ENCODE assay signal across 10 mouse cellular contexts in the genomic region with DNA sequence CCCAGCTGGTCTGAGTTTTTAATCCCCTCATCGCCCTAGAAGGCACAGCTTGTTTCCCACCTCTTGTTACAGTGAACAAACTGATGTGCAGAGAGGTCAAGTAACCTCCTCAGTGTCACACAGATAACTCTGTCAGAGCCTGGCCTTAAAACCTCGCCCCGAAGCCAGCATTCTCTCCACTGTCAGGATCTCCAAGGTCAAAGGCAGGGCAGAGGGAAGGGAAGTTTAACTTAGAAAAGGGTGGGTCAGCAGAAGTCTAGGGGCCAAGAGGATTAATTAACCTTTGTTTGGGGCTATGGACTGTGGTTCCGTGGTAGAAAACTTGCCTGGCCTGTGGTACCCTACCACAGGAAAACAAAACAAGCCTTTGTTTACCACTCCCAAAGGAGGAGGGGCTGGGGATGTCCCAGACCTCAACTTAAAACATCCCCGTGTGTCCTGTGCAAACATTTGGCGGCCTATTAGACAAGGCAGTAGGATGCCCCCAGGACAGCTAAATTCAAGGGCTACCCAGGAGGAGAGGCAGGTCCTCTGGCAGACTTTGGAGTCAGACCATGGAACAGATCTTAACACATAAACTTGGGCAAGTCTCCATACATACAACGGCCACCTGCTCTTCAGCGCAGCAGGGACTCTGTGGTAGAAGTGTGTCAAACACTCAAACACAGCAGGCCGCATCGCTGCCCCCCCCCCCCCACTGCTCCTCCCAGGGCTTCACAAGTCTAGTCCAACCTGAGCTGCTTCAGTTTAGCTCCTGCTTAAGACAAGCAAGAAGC. TPM values are rescaled to one million over a fixed set of nuclear protein-coding genes. Genes with fewer than 3 reads are reported as not detected.
A peak's percentile ranks its signal among the peaks of the same experiment; 100 is the strongest.
DNase-seq lines count a peak whose midpoint lies in the region; ATAC-seq and TF ChIP-seq lines count a peak whose summit lies in the region.
"Had no signal": no experiment of that assay in that cellular context is flagged by ENCODE, and none has a peak within 500 bp of the region (broad histone marks: within the 10 kb centered on the region; RNA-seq: fewer than 3 reads in every experiment).

No protein-coding gene starts in this region.

- H3K9ac ChIP-seq in midbrain, embryonic 16.5 days (ENCODE audit: low read depth, low read length) = no peak overlapping the region
- no peak overlapping the region for H3K9ac ChIP-seq in kidney, postnatal 0 days (ENCODE audit: low read depth, low read length)
- H3K9ac ChIP-seq: limb, embryonic 15.5 days; neural tube, embryonic 13.5 days had no signal

- no peak for ATAC-seq in midbrain, embryonic 16.5 days
- ATAC-seq in kidney, postnatal 0 days (replicated peaks; ENCODE audit: low FRiP score, low read depth) = no peak

- no peak for TF ChIP-seq CTCF in gastrocnemius, adult 2 months (IDR thresholded peaks at IDR 0.05)
- no peak for TF ChIP-seq CTCF in kidney, postnatal 0 days (IDR thresholded peaks at IDR 0.05; ENCODE audit: low read depth)

- H3K27ac ChIP-seq in gastrocnemius, adult 2 months = peak overlapping the region; percentile 94
- 0 out of 2 replicates have a peak overlapping the region, but pooled peaks have one; percentile 33 for H3K27ac ChIP-seq in midbrain, embryonic 10.5 days (replicated peaks)
- no peak overlapping the region for H3K27ac ChIP-seq in midbrain, embryonic 16.5 days (ENCODE audit: low read length)
- H3K27ac ChIP-seq in kidney, postnatal 0 days = 0 out of 2 replicates have a peak overlapping the region, but pooled peaks have one; percentile 13
- H3K27ac ChIP-seq: limb, embryonic 15.5 days; neural tube, embryonic 13.5 days had no signal

- intact Hi-C loops in gastrocnemius, adult 2 months (cut with DNase I) = loop anchor here (5.0 kb wide), 1 partner anchor 43 kb away; no protein-coding TSS in a partner anchor

- DNase-seq in gastrocnemius, adult 2 months = peak; percentile 33
- no peak for DNase-seq in gastrocnemius, postnatal 10 days
- no peak for DNase-seq in midbrain, embryonic 10.5 days (ENCODE audit: low spot score)
- no peak for DNase-seq in kidney, postnatal 0 days (ENCODE audit: low spot score)
- DNase-seq in thymus, postnatal 14 days = peak; percentile 70
- DNase-seq in ovary, postnatal 36 days (ENCODE audit: low spot score) = no peak
- no peak for DNase-seq in right cerebral cortex, postnatal 14 days

- H3K4me3 ChIP-seq in gastrocnemius, adult 2 months = peak overlapping the region; percentile 96
- no peak overlapping the region for H3K4me3 ChIP-seq in midbrain, embryonic 10.5 days
- H3K4me3 ChIP-seq in midbrain, embryonic 16.5 days (ENCODE audit: low read depth, low read length) = no peak overlapping the region
- no peak overlapping the region for H3K4me3 ChIP-seq in kidney, postnatal 0 days (replicated peaks; ENCODE audit: low read depth, low read length)
- H3K4me3 ChIP-seq: limb, embryonic 15.5 days; neural tube, embryonic 13.5 days had no signal

- peaks cover 15% of the 10 kb centered on the region for H3K36me3 ChIP-seq in midbrain, embryonic 10.5 days
- no peaks in the 10 kb centered on the region for H3K36me3 ChIP-seq in midbrain, embryonic 16.5 days (ENCODE audit: control insufficient read depth, insufficient read depth, low read length)
- peaks cover 11% of the 10 kb centered on the region; the same call in 1 of the 2 replicates for H3K36me3 ChIP-seq in kidney, postnatal 0 days (ENCODE audit: insufficient read depth, low read length)
- H3K36me3 ChIP-seq: neural tube, embryonic 13.5 days had no signal

- 53% methylated on average over 10 of the region's 10 CpGs for WGBS in midbrain, embryonic 10.5 days
- WGBS in midbrain, embryonic 16.5 days = 48% methylated on average over 10 of the region's 10 CpGs
- 48% methylated on average over 10 of the region's 10 CpGs for WGBS in kidney, postnatal 0 days

- H3K4me1 ChIP-seq in midbrain, embryonic 10.5 days = peaks cover 70% of the 10 kb centered on the region
- peaks cover 10% of the 10 kb centered on the region for H3K4me1 ChIP-seq in midbrain, embryonic 16.5 days (ENCODE audit: control insufficient read depth, insufficient read depth, low read length)
- H3K4me1 ChIP-seq in kidney, postnatal 0 days (replicated peaks; ENCODE audit: insufficient read depth, low read length) = peaks cover 25% of the 10 kb centered on the region

- no peak overlapping the region for H3K4me2 ChIP-seq in midbrain, embryonic 16.5 days (ENCODE audit: low read length)
- H3K4me2 ChIP-seq in kidney, postnatal 0 days (ENCODE audit: low read length) = no peak overlapping the region
- H3K4me2 ChIP-seq: limb, embryonic 15.5 days; neural tube, embryonic 13.5 days had no signal

- H3K9me3 ChIP-seq in midbrain, embryonic 10.5 days (replicated peaks) = no peaks in the 10 kb centered on the region
- H3K9me3 ChIP-seq in midbrain, embryonic 16.5 days (replicated peaks; ENCODE audit: control insufficient read depth, low read length, poor library complexity, severe bottlenecking) = no peaks in the 10 kb centered on the region
- H3K9me3 ChIP-seq in kidney, postnatal 0 days (replicated peaks; ENCODE audit: low read length) = no peaks in the 10 kb centered on the region
- H3K9me3 ChIP-seq: limb, embryonic 15.5 days; neural tube, embryonic 13.5 days had no signal

- H3K27me3 ChIP-seq in midbrain, embryonic 10.5 days (ENCODE audit: low read depth, poor library complexity, severe bottlenecking) = peaks cover 14% of the 10 kb centered on the region; the same call in 1 of the 2 replicates
- no peaks in the 10 kb centered on the region for H3K27me3 ChIP-seq in midbrain, embryonic 16.5 days (ENCODE audit: control insufficient read depth, insufficient read depth, low read depth, low read length)
- H3K27me3 ChIP-seq in kidney, postnatal 0 days (ENCODE audit: insufficient read depth, low read length) = no peaks in the 10 kb centered on the region
- H3K27me3 ChIP-seq: limb, embryonic 15.5 days; neural tube, embryonic 13.5 days had no signal

RNA-seq across cellular contexts. Expression of a gene that starts 2.5 kb away (rescaled TPM):
- 10 to 100 TPM in 1 of 2 experiments, 1 to 10 TPM in 1; 9.8 to 12.6 TPM for total RNA-seq in gastrocnemius, adult 2 months (2021)
- 10 to 100 TPM; 14.9 to 15.5 TPM for total RNA-seq in gastrocnemius, postnatal 10 days (2021)
- 16.4 and 17.4 TPM in 2 replicates for polyA plus RNA-seq in midbrain, embryonic 10.5 days (2016; fragmentation: Nextera tagmentation; extraction: Ambion mirVana)
- 7.7 and 8.1 TPM in 2 replicates for polyA plus RNA-seq in midbrain, embryonic 16.5 days (2015; fragmentation: Nextera tagmentation; extraction: Ambion mirVana)
- polyA plus RNA-seq in kidney, postnatal 0 days (2015; fragmentation: Nextera tagmentation; extraction: Ambion mirVana) = 38.4 and 38.9 TPM in 2 replicates

RNA-seq across cellular contexts. Expression of a gene that starts 44.9 kb away (rescaled TPM):
- 10 to 100 TPM; 10.3 to 18.0 TPM for total RNA-seq in gastrocnemius, adult 2 months (2021)
- total RNA-seq in gastrocnemius, postnatal 10 days (2021) = 10 to 100 TPM; 11.9 to 14.3 TPM
- 72.6 and 85.2 TPM in 2 replicates for polyA plus RNA-seq in midbrain, embryonic 10.5 days (2016; fragmentation: Nextera tagmentation; extraction: Ambion mirVana)
- polyA plus RNA-seq in midbrain, embryonic 16.5 days (2015; fragmentation: Nextera tagmentation; extraction: Ambion mirVana) = 98.2 and 100 TPM in 2 replicates
- 73.1 and 77.2 TPM in 2 replicates for polyA plus RNA-seq in kidney, postnatal 0 days (2015; fragmentation: Nextera tagmentation; extraction: Ambion mirVana)

RNA-seq across cellular contexts. Expression of a gene that starts 45.2 kb away (rescaled TPM):
- total RNA-seq in gastrocnemius, adult 2 months (2021) = under 1 TPM in 1 of 2 experiments, not detected in 1; 0.03 TPM
- total RNA-seq in gastrocnemius, postnatal 10 days (2021) = under 1 TPM; 0.16 to 0.23 TPM
- polyA plus RNA-seq in midbrain, embryonic 10.5 days (2016; fragmentation: Nextera tagmentation; extraction: Ambion mirVana) = 5.3 and 7.5 TPM in 2 replicates
- polyA plus RNA-seq in midbrain, embryonic 16.5 days (2015; fragmentation: Nextera tagmentation; extraction: Ambion mirVana) = 11.8 and 11.9 TPM in 2 replicates
- 0.14 and 0.24 TPM in 2 replicates for polyA plus RNA-seq in kidney, postnatal 0 days (2015; fragmentation: Nextera tagmentation; extraction: Ambion mirVana)

RNA-seq across cellular contexts. Expression of a gene that starts 46.4 kb away (rescaled TPM):
- total RNA-seq in gastrocnemius, adult 2 months (2021) = 10 to 100 TPM in 1 of 2 experiments, 1 to 10 TPM in 1; 6.9 to 14.2 TPM
- 10 to 100 TPM; 20.0 to 23.4 TPM for total RNA-seq in gastrocnemius, postnatal 10 days (2021)
- 25.4 and 33.3 TPM in 2 replicates for polyA plus RNA-seq in midbrain, embryonic 10.5 days (2016; fragmentation: Nextera tagmentation; extraction: Ambion mirVana)
- polyA plus RNA-seq in midbrain, embryonic 16.5 days (2015; fragmentation: Nextera tagmentation; extraction: Ambion mirVana) = 21.5 and 22.2 TPM in 2 replicates
- 14.6 and 16.6 TPM in 2 replicates for polyA plus RNA-seq in kidney, postnatal 0 days (2015; fragmentation: Nextera tagmentation; extraction: Ambion mirVana)

RNA-seq across cellular contexts. Expression of a gene that starts 46.7 kb away (rescaled TPM):
- 1 to 10 TPM; 4.7 to 5.0 TPM for total RNA-seq in gastrocnemius, adult 2 months (2021)
- total RNA-seq in gastrocnemius, postnatal 10 days (2021) = 1 to 10 TPM; 7.1 to 8.5 TPM
- 15.6 and 20.4 TPM in 2 replicates for polyA plus RNA-seq in midbrain, embryonic 10.5 days (2016; fragmentation: Nextera tagmentation; extraction: Ambion mirVana)
- 36.5 and 36.9 TPM in 2 replicates for polyA plus RNA-seq in midbrain, embryonic 16.5 days (2015; fragmentation: Nextera tagmentation; extraction: Ambion mirVana)
- polyA plus RNA-seq in kidney, postnatal 0 days (2015; fragmentation: Nextera tagmentation; extraction: Ambion mirVana) = 4.2 and 5.0 TPM in 2 replicates

Comparison
In these comparisons a context has a peak if more than half of its experiments do, and no peak if none do; other contexts are left out.
1. DNase-seq: peak in gastrocnemius, adult 2 months (single experiment) and thymus, postnatal 14 days (single experiment); none in gastrocnemius, postnatal 10 days (single experiment), midbrain, embryonic 10.5 days (single experiment), kidney, postnatal 0 days (single experiment), ovary, postnatal 36 days (single experiment) and right cerebral cortex, postnatal 14 days (single experiment).